Mouse (Mus musculus) layer of hippocampus, adult 18-20 months (tissue): ENCODE data around the gene Adamtsl1. TPM values are rescaled to one million over a fixed set of nuclear protein-coding genes. Genes with fewer than 3 reads are reported as not detected.

Source experiments
- DNase-seq, 2 experiments: peaks; one replicate each; pipeline ENCODE4 v3.0.0; 2022; ENCODE audit warnings: low spot score in 2 of 2
- total RNA-seq, 2 experiments: library from RNA; stranded (reverse); gene quantifications; 2 replicates each; pipeline ENCODE4 v1.2.3; 2021

The Adamtsl1 gene
- total RNA-seq, 2 experiments from 2014 or later: 9.1 to 10.6 TPM

GRCm38 (mm10) chr4:85904217-85904616, 390.2 kb downstream of the Adamtsl1 start:
- no peak for DNase-seq

DNA sequence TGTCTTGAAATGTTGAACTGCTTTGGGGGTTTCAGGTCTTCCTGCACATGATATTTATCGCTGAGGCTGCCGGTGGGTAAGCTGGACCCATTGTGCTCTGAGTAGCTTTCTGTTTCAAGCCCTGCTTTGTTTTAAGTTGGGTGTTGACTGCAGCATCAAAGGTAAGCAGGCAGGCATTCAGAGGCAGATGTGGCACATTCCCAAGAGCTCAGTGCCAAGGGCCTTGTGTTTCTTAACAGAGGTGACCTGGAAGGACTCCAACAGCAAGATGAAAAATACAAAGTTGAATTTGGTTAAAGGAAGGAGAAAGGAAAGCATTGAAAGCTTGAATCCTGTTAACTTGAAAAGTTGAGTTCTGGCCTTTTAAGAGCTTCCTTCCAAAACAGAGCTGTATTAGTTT, 402.1 kb downstream of the Adamtsl1 start:
- DNase-seq: no peak

DNA sequence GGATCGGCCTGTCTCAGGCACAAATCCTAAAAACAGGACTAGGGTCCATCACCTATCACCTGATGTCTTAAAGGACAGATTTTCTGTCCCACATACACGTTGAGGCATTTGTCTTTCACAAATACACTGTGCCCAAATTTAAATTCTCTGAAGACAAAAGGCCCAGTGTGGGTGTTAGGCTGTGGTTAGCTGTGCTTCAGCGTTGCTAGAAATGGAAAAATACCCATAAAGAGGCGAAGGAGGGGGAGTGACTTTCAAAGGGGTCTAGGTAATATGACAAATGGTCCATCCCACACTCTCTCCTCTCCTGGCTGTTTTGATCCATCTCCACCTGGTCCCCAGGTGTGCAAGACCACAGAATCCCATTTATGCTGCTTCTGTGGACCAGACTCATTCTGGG, 404.4 kb downstream of the Adamtsl1 start:
- peak in 1 of 2 experiments; percentile 19 for DNase-seq

DNA sequence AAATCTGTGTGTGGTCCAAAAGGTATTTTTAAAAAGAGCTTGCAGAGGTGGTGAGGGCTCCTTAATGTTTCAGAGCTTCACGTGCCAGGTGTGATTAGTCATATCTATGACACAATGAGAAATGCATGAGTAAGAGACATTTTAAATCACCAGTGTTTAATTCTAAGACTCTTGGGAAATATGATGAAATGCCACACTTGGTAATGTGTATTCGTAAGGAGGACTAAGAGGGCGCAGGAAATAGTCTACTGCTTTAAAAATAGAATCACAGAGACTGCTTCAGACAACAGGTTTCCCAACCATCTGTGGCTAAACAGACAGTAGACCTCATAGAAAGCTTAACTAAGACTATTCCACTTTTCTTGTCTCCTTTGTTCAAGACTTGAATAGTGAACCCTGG, 406.5 kb downstream of the Adamtsl1 start:
- peak in 1 of 2 experiments; percentile 21 for DNase-seq

- peak; percentile 69 to 83 for DNase-seq
Measured at GRCm38 (mm10) chr4:85922741-85923140, 408.8 kb downstream of the Adamtsl1 start.

GRCm38 (mm10) chr4:85932129-85932528, 418.2 kb downstream of the Adamtsl1 start:
- DNase-seq: no peak

- no peak for DNase-seq
Measured at GRCm38 (mm10) chr4:85939460-85939859, 425.5 kb downstream of the Adamtsl1 start.

DNA sequence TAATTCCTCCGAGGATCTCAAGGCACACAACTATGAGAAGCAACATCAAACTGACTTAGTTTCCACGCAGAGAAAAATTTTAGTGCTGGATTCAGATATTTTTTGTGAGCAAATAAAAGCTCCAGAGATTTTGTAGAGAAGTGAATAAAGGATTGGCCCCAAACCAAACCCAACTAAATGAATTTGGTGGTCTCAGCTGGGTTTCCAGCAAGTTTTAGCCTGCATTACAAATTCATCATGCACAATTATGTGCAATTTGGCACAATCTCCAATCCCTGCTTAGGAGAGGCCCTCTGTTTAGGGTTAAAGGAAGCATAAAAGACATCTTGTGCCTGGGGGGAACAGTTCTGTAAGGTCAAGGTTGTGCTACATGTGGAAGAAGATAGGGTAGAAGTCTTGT, 427.9 kb downstream of the Adamtsl1 start:
- DNase-seq: no peak

GRCm38 (mm10) chr4:85953590-85953989, 439.6 kb downstream of the Adamtsl1 start:
- DNase-seq: no peak

GRCm38 (mm10) chr4:85955387-85955786, 441.4 kb downstream of the Adamtsl1 start:
- DNase-seq: no peak

GRCm38 (mm10) chr4:85957266-85957665, 443.3 kb downstream of the Adamtsl1 start:
- no peak for DNase-seq

GRCm38 (mm10) chr4:85957879-85958278, 443.9 kb downstream of the Adamtsl1 start:
- no peak for DNase-seq

DNA sequence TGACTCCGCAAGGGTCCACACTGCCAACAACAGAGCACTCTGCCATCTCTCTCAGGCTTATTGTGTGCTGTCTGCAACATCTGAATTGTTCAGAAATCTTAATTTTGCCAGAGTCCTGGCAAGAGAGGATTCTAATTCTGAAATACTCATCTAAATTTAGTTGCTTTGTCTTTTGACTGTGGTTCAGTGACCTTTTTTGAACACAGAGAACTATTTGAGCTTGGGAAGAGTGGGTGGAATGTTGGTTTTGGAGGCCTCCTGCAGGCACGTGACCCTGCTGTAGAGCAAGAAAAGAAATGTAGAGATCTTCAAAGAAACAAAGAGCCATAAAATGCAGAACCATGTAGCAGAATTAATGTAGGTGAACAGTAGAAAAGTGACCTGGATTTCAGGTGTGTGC, 445.0 kb downstream of the Adamtsl1 start:
- no peak for DNase-seq

DNA sequence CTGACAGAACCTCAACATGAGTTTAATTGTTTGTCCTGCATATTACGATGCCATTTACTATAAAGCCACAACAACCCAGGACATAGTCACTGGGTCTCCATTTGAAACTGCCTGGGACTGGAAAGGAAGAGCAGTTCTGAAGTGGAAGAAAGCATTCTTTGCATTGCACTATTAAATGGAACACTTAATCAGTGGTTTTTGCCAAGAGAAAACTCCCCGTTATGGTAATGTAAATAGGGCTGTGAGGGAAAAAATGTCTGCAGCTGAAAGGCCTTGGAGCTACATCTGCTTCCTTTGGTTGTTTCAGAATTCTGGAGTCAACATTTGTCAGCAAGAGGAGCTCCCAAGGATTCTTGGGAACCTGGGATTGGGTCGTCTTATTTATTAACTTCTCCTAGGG, 462.2 kb downstream of the Adamtsl1 start:
- DNase-seq: no peak

DNA sequence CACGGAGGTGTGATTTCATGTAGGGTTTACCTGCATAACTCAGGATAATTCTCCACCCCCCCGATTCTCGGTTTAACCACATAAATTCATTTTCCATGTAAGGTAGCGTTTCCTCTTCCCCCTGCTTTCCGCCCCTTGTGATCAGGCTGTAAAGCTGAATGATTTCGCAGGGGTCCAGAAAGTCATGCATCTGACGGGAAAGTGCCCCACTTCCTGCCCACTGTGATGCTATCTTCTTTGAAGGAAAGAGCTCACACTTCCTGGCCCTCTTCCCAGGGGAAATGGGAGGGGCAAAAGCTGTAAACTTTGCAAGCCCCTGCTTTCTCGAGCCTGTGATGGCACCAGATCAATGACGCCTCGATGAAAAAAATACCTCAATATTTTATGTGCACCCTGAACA, 465.2 kb downstream of the Adamtsl1 start:
- DNase-seq: no peak

DNA sequence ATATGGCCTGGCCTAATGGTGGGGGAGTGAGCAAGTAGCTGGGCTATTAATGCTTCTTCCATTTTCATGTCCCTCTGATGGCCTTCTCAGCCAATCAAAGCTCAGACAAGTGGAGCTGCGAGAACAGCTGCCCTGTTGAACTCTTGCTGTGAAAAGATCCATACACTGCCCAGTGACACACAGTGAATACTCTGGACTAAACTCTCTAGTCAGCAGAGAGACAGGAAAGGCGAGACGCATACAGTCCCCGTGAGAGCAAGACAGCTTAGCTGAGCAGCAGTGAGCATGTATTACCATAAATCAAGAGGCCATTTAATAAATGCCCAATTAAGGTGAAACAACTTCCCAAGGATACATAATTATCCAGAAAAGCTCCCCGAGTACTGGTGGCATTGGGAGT, 492.6 kb downstream of the Adamtsl1 start:
- no peak for DNase-seq

DNA sequence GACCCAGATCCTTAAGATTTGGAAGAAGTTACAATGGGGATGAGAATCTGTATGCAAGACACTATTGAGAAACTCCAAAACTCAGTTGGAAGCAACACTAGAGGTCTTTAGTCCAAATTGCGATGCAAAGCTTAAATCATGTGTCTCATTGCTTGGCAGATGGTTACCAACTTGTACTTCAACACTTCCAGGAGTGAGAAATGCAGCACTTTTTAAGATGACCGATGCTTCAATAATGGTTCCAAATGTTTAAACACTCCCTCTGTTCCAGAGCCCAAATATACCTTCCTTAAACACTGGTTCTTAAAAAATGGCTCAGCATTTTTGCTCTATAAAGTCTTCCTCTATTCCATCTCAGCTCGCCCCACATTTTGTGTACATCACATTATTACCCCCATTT, 499.7 kb downstream of the Adamtsl1 start:
- DNase-seq: no peak

DNA sequence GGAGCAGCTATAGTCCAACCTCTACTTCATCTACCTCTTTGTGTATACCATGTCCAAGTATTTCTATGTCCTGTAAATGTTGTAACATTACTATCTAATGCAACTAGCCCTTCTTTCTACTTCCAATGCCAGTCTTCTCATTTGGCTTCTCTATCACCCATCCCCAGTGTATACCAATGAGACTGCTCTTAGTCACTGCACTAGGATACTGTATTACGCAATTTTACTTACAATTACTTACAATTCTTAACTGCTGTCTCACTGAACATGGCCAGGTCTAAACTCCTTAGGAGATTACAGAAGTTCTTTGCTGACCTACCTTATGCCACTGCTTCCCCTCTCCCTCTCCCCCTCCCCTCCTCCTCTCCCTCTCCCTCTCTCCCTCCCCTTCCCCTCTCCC, 505.0 kb downstream of the Adamtsl1 start:
- no peak for DNase-seq

- DNase-seq: no peak
Measured at GRCm38 (mm10) chr4:86019586-86019985, 505.6 kb downstream of the Adamtsl1 start.

DNA sequence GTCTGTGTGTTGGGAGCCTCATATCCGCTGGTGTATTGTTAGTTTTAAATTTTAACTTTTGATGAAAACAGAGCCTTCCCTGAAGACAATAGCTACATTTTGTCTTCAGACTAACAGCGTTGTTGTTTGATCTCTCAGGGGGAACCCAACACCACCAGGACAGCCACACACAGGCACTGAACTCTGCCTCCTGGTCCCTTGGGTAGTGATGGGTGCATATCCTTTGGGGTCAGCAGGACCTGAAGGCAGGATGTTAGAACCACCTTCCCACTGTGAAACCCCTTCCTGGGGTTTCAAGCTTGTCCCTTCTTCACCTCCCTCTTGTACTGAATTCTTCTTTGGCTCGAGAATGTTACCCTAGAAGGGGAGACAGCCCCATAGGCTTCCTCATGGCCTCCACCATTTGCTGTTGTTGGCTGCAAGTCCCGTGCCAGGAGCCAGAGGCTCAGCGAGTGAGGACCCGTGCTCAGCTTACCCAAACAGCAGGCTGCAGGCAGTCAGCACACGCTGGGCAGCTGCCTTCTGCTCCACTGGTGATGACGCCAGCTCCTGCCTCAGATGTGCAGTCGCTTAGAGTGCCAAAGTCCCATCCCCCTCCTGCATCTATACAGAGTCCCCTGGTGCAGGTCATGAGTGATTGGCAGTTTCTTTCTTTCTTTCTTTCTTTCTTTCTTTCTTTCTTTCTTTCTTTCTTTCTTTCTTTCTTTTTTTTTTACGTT, 506.6 kb downstream of the Adamtsl1 start:
- no peak for DNase-seq

DNA sequence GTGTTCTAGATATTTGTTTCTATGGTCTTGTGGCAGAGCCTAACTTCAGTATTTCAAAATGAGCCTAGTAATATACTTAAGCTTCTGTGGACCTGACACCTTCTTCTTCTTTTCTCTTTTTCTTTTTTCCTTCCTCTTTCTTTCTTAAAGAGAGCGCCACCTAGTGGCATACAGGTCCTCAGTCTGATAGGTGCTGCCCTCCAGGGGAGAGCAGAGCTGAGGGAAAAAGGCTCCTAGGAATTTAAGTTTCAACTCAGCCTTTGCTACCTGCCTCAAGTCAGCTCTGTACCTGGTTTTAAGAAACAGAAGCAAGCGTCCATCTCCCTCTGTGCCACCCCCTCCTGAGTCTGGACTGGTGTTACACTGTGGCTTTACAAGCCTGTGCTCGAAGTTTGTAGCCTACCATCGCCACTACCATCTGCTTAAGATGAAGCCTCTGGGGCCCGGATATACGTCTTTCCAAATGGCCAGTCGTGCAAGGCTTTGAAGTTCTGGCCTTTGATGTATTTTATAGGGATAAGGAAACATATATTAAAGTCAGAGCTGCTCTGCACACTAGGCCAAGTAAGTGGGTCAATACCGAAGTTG, 510.7 kb downstream of the Adamtsl1 start:
- peak in 1 of 2 experiments; percentile 34 for DNase-seq

DNA sequence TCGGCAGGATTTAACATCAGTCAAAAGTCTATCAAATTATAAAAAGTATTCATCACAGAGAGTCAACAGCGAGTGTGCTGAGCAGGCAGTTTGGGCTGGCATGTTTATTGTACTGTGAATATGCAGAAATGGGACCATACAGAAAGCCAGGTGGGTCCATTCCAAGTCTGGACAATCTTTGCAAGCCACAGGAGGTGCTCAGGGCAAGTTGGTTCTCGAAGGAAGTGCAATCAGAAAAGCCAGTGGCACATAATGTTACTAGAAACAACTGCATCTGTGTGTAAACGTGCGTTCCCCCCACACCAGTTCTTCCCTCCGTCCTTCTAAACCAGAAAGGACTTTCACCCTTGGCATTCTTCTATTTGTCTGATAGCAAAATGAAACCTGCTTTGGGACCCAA, 515.5 kb downstream of the Adamtsl1 start:
- no peak for DNase-seq

- DNase-seq: no peak
Measured at GRCm38 (mm10) chr4:86030208-86030607, 516.2 kb downstream of the Adamtsl1 start.
